Mouse (Mus musculus) adrenal gland, adult (tissue): Measurements from ENCODE around the gene Card19.

ENCODE experiments used
- DNase-seq, 2 experiments: peaks; one replicate each; pipeline ENCODE4 v3.0.0; 2022 to 2023; ENCODE audit warnings: low spot score in 1 of 2; ENCODE audit not compliant: inconsistent age in 2 of 2

Gene Card19

DNA sequence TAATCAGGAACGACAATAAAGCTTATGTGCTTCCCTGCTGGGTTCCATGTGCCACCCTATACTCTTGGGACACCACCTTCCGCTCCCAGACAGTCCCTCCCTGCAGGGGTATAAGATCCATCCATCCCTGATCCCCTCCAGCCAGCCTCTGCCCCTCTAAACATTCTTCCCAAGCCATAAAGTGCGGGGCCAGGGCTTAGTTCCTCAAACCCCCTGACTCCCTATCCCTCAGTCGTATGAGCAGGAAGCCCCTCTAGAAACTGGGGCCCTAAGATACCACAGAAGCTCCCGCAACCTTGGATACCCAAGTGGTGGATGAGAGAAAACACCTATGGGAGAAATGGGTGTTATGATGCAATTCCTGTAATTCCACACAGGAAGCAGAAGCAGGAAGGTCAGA lies 19.6 kb downstream of the Card19 start:
- DNase-seq: no peak

DNA sequence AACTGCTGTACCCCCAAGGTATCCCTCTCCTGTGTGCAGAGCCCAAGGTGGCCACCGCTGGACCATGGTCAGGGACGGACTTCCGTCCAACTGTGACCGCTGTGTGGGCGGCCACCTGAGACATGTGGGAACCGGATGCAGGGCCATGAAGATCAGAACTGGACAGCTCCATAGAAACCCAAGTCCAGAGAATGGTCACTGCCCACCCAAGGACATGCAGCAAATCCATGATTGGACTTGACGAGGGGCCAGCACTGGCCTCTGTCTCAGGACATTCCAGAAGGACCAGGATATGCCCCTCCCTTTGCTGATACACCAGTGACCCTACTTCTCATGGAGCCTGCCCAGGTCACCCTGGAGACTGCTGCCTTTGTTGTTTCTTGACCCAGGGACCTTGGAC lies 20.2 kb downstream of the Card19 start:
- DNase-seq: no peak

DNA sequence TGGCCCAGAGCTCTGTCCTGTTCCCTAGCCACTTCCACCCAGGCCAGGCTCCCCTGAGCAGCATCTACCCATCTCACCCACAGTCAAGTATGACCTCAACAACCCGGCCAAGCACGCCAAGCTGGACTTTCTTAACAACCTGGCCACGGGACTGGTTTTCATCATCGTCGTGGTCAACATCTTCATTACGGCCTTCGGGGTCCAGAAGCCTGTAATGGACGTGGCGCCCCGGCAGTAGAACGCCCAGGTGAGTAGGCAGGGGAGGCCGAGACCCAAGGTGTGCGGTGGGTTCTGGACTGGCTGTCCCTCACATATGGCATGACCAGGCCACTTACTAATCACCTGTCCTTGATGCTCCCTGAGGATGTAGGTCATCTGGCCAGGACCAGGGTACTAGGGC lies 21.0 kb downstream of the Card19 start:
- DNase-seq: no peak

DNA sequence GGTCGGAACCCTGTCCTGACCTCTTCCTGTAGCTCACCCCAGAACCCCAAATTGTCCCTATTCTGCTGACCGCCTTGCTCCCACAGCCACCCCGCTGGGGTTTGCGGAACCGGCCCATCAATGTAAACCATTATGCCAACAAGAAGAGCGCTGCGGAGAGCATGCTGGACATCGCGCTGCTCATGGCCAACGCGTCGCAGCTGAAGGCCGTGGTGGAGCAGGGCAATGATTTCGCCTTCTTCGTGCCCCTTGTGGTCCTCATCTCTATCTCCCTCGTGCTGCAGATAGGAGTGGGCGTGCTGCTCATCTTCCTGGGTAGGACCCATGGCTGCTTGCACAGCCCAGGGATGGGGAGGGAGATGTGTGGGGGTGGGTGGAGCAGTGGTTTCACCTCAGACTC lies 22.2 kb downstream of the Card19 start:
- no peak for DNase-seq

DNA sequence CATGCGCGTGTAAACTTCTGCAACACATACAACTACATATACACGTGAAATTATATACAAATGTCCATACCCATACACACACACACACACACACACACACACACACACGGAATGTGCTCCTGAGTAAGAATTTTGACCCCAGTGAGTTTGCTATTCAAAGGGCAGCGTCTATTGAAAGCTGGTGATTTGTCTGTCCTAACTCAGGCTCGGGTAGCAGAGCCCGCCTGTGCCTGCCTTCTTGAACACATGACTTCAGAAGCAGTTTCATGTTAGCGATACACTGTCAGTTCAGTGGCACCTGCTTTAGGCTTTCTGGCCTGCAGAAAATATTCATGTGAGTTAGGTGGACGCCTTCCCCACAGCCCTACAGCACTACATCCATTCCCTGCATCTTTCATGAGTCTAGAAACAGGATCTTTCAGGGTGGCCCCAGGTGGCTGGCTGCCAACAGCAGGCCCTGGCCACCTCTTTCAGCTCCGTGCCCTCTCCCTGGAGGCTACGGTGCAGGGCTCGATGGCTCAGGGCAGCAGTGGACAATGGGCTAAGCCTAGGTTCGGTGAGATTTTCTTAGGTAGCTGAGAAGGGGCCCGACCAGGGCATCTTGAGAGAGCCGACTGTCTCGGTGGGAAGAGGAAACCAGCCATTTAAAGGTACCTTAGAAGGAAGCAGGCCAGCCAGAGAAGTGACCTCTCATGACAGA lies 23.5 kb downstream of the Card19 start:
- no peak for DNase-seq

GRCm38 (mm10) chr13:49191673-49192035 lies 24.2 kb downstream of the Card19 start:
- DNase-seq: no peak

GRCm38 (mm10) chr13:49190876-49191672 lies 24.8 kb downstream of the Card19 start:
- no peak for DNase-seq

- peak; percentile 72 to 78 for DNase-seq
Observed at GRCm38 (mm10) chr13:49189970-49190870, 25.6 kb downstream of the Card19 start.

DNA sequence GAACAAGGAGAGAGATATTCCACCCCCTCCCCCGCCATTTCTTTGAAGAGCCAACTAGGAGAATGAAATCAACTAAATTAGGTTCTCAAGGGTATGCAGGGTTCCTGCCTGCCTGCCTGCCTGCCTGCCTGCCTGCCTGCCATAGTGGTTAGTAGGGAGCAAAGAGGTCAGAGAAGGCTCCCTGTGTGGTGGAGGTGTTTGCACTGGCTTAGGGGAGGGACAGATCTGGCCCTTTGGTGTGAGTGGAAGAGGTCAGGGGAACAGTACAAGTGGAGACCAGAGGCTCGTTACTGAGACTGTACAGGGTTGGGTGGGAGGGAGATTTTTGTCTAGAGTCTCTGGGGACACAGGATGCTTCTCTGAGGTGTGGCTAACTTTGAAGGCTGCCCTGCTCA lies 26.9 kb downstream of the Card19 start:
- no peak for DNase-seq

DNA sequence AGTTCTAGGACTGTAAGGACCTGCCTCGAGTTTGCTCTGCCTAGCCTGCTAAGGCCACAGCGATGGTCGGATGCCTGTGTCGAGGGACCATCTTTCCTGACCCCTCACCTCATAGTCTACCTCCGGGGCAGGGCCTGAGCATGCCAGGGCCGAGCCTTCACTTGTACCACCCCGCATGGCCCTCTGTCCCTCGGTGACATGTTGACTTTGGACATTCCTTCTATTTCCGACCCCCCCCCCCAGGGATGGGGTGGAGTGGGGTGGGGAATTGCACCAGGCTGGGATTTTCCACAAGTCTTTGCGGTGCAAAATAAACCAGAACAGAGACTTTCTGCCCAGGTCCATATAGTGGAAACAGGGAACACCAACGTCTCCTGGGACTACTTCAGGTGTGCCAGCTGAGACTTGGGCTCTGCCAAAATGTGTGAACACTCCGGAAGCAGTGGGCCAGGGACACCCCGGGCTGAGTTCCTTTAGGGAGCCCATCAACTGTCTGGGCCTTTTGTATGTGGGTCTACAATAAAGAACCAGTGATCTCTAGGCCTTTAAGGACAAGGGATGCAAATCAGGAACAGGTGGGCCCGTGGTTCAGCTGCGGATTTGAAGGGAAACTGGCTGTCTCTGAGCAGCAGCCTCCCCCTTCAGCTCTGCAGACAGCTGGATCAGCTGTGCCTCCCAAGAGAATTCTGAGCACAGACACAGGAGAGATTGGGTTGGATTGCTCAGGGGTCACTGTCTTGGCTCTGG lies 27.4 kb downstream of the Card19 start:
- DNase-seq: no peak

DNA sequence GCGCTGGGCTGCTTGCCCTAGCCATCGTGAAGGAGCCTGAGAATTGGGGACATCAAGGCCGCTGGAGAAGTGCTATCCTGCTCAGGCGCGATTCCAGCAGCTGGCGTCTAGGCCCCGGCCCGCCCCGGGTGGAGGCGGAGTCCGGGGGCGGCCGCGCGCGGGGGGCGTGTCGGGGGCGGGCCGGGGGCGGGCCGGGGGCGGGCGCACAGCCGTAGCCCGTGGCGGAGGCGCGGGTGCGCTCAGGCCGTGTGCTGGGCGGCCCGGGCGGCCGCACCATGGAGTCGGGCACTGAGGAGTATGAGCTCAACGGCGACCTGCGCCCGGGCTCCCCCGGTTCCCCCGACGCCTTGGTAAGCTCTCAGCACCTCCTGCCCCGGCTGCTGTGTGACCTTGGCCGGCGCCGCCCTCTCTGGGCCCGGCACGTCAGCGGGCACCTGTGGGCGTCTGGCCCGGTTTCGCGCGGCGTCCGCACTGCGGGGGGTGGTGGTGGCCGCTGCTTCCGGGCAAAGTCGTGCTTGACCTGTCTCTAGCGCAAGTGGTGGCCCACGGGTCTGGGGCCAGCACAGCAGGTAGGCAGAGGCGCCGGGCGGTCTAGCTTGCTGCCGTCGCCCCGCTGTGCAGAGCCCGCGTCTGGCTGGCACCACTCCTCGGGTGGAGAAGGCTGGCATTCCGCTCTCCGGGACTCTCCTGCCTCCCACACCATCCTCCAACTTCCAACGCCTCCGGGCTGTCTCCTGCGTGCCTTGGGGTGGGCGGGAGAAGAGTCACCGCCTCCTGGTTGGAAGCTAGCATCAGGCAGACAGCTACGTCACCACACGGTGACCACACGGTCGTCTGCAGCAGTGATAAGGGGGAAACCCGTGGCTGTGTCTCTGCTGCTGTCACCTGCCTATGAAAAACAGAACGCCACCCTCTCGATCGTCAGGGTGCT lies 28.3 kb downstream of the Card19 start, which contains the start of gene Ninj1:
Gene Ninj1, plus strand, starts transcription at position 198 of the 931 bp plus-strand sequence.
- DNase-seq: peak; percentile 90 to 96

GRCm38 (mm10) chr13:49186798-49187287 lies 29.0 kb downstream of the Card19 start:
- DNase-seq: no peak

DNA sequence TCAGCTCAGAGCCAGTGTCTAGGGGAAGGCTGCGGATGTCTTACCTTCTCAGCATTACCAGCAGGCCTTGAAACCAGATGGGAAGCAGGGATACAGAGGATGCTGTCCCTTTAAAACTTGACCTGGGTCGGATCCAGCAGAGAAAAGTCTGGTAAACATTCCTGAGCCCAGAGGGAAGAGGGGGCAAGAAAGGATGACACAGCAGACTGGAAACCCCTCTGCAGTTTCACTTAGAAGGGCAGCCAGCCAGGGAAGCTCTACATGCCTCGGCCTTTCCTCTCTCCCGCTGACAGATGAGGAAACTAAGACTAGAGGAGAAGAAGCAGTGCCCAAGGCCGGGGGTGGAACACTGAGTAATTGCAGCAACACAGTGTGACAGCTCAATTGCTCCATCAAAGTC lies 32.2 kb downstream of the Card19 start:
- DNase-seq: peak; percentile 55 to 75

DNA sequence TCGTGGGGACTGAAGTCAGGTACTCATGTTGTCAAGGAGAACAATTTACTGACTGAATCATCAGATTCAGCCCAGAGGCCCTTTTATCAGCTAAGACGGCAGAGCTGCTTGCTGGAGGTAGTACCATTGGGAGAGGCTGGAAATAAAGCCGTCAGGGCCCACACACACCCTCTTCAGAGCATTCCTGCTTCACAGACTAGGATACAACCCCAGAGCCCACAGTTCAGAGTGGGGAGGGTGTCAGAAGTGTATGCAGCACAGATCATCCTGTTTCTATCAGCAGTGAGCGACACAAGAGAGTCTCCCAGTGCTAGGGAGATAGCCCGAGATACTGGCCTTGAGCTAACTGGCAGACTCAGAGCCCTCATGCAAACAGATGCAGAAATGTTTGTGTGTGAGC lies 32.7 kb downstream of the Card19 start:
- DNase-seq: peak; percentile 48 to 78

DNA sequence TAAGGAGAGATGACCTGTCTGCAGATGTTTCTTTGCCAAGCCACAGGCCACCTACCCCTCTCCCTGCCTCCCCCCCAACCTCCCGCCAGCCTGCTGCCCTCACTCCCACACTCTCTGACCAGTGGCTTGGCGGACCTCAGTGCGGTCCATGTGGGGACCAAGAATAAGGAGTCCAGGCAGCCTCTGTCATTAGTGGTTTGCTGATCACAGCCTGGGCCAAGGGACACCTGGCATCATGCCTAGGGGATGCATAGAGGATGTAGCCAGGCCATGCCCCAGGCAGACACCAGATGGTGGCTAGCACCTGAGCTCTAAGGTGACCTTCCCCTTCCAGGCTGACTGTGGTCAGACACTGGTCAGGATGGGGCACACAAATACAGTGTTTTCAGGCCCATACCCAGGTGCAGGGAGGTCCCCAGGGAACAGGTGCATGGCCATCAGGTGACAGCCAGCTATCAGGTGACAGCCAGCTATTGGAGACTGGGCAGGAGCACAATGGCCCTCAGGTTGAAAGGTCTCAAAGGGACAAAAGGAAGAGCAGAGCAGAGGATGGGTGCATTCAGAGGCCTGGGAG lies 34.3 kb downstream of the Card19 start:
- DNase-seq: peak in 1 of 2 experiments; percentile 32

DNA sequence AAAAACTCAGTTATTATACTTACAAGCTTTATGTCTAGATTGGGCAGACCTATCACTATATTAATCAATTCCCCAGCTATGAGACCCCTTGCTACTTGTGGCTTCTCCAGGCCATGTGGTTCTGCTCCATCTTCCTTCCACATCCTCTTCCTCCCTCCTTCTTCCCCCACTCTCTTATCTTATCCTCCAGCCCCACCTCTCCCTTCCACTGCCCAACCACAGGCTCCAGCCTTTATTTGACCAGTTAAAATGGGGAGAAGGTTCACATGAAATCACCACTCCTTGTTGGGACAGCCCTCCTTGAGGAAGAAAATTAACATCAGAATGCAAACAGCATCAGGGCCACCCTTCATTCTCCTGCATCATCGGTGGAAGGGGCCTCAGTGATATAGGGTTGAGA lies 35.1 kb downstream of the Card19 start:
- no peak for DNase-seq

DNA sequence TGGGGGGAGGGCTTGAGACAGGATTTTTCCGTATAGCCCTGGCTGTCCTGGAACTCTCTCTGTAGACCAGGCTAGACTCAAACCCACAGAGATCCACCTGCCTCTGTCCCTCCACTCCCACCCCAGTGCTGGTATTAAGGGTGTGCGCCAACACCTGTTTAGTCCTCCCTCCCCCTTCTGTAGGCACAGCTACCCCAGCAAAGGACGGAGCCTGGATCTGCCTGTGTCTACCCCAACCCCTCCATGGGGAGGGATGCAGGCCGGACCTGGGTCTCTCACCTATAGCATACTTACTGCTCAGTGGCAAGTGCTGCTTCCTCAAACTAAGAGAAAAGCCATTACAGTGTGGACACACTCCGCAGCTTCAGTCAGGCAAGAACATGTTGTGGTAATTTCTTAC lies 35.6 kb downstream of the Card19 start:
- DNase-seq: no peak

- peak; percentile 90 to 94 for DNase-seq
Observed at GRCm38 (mm10) chr13:49178839-49179585, 36.8 kb downstream of the Card19 start.
